Mouse (Mus musculus) stomach, embryonic 16.5 days (tissue): ENCODE data around the gene Trim8. TPM values are rescaled to one million over a fixed set of nuclear protein-coding genes. Genes with fewer than 3 reads are reported as not detected.

Experiments used
- ATAC-seq: fragments of 200-750 bp; cut with Nextera tagmentation; 2 replicates; pipeline ENCODE4 v1.8.0; 2017; ENCODE audit warnings: moderate number of reproducible peaks, moderate TSS enrichment; ENCODE audit not compliant: insufficient read depth, low FRiP score
- H3K27ac ChIP-seq: fragments of 300-500 bp; sonication (generic); 2 replicates; pipeline ENCODE4 v1.5.1; 2014; ENCODE audit warnings: low read length
- H3K27me3 ChIP-seq: fragments of 300-500 bp; sonication (generic); 2 replicates; pipeline ENCODE4 v1.6.1; 2014; ENCODE audit warnings: low read length, control low read depth, mixed read lengths; ENCODE audit not compliant: control insufficient read depth, insufficient read depth
- H3K36me3 ChIP-seq: fragments of 300-500 bp; sonication (generic); 2 replicates; pipeline ENCODE4 v1.6.1; 2014; ENCODE audit warnings: low read length; ENCODE audit not compliant: control insufficient read depth, insufficient read depth
- H3K4me1 ChIP-seq: fragments of 300-500 bp; sonication (generic); 2 replicates; pipeline ENCODE4 v1.6.1; 2014; ENCODE audit warnings: low read length, control low read depth, mixed read lengths; ENCODE audit not compliant: control insufficient read depth, insufficient read depth
- H3K4me2 ChIP-seq: fragments of 300-500 bp; sonication (generic); 2 replicates; pipeline ENCODE4 v1.6.1; 2014; ENCODE audit warnings: low read depth, low read length, mixed read lengths
- H3K4me3 ChIP-seq: fragments of 300-500 bp; sonication (generic); replicated peaks from 2 replicates; pipeline ENCODE4 v1.5.1; 2014; ENCODE audit warnings: mild to moderate bottlenecking, low read length
- H3K9ac ChIP-seq: fragments of 300-500 bp; sonication (generic); 2 replicates; pipeline ENCODE4 v1.6.1; 2014; ENCODE audit warnings: low read length
- H3K9me3 ChIP-seq: fragments of 300-500 bp; sonication (generic); replicated peaks from 2 replicates; pipeline ENCODE4 v1.6.1; 2016; ENCODE audit warnings: low read length, control low read depth; ENCODE audit not compliant: control insufficient read depth
- WGBS: fragments of 180-500 bp; shearing (Covaris S2); extraction: QIAGEN DNeasy Blood & Tissue Kit; methylation state at CpG from one replicate; pipeline ENCODE4 v1.1.7; 2014; 5-methylcytosine and 5-hydroxymethylcytosine counted together
- polyA plus RNA-seq: library from polyadenylated mRNA; unstranded; fragments of >200 nt; fragmentation: Nextera tagmentation; extraction: Ambion mirVana; gene quantifications from 2 replicates; pipeline ENCODE4 v1.2.1, GENCODE M21; 2015

Trim8 gene
- polyA plus RNA-seq, 1 experiment from 2014 or later = 16.2 TPM

GRCm38 (mm10) chr19:46562581-46563515 lies 61.3 kb downstream of the Trim8 start:
- Histone ChIP-seq H3K36me3 (no peaks in the 10 kb centered on the region), H3K4me1 (peaks cover 3% of the 10 kb centered on the region; the same call in 1 of the 2 replicates), H3K9ac (no peak overlapping the region), H3K9me3 (no peaks in the 10 kb centered on the region), H3K27ac (no peak overlapping the region), H3K4me2 (no peak overlapping the region), H3K4me3 (no peak overlapping the region), H3K27me3 (no peaks in the 10 kb centered on the region)
- WGBS = 83% methylated on average over 14 of the region's 14 CpGs
- ATAC-seq = no peak

- Histone ChIP-seq H3K9ac (no peak overlapping the region), H3K27ac (no peak overlapping the region), H3K4me2 (no peak overlapping the region), H3K4me1 (peaks cover 3% of the 10 kb centered on the region; the same call in 1 of the 2 replicates), H3K27me3 (no peaks in the 10 kb centered on the region), H3K36me3 (no peaks in the 10 kb centered on the region), H3K9me3 (no peaks in the 10 kb centered on the region), H3K4me3 (no peak overlapping the region)
- no peak for ATAC-seq
- WGBS = 74% methylated on average over 4 of the region's 4 CpGs
These were observed 62.1 kb downstream of the Trim8 start for GRCm38 (mm10) chr19:46563603-46564002.

DNA sequence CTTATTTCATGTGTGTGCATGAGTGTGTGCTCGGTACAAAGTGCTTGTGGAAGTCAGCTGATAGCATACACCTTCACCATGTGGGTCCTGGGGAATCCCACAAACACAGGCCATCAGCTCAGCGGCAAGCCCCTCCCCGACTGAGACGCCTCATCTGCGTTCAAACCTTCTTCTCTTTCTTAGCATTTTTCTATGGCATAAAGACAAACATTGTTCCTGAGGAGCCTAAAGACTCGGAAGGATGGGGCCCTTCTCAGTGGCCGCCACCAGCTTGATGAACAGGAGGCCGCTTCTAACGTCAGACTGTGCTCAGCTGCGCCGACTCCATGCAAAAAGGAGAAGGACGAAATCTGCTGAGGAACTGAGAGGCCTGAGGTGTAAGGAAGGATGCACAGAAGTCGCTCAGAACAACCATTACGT lies 62.6 kb downstream of the Trim8 start:
- no peak for ATAC-seq
- Histone ChIP-seq H3K27ac (no peak overlapping the region), H3K4me2 (no peak overlapping the region), H3K27me3 (no peaks in the 10 kb centered on the region), H3K9me3 (no peaks in the 10 kb centered on the region), H3K4me3 (no peak overlapping the region), H3K36me3 (no peaks in the 10 kb centered on the region), H3K9ac (no peak overlapping the region), H3K4me1 (peaks cover 3% of the 10 kb centered on the region; the same call in 1 of the 2 replicates)
- WGBS = 63% methylated on average over 14 of the region's 14 CpGs

Other genes starting within 250 kb of the Trim8 start
- 10.2 and 10.4 TPM in 2 replicates for gene Nfkb2, start 197.4 kb upstream of the Trim8 start, polyA plus RNA-seq
- 22.1 and 23.0 TPM in 2 replicates for gene Psd, start 174.5 kb upstream of the Trim8 start, polyA plus RNA-seq
- 14.1 and 16.0 TPM in 2 replicates for gene Fbxl15, start 173.5 kb upstream of the Trim8 start, polyA plus RNA-seq
- gene Cuedc2, start 163.0 kb upstream of the Trim8 start, polyA plus RNA-seq = 131 and 133 TPM in 2 replicates
- gene Mfsd13a, start 160.6 kb upstream of the Trim8 start, polyA plus RNA-seq = 13.8 and 16.8 TPM in 2 replicates
- gene 2310034G01Rik, start 151.4 kb upstream of the Trim8 start, polyA plus RNA-seq = 1.7 and 1.8 TPM in 2 replicates
- gene Actr1a, start 106.0 kb upstream of the Trim8 start, polyA plus RNA-seq = 135 and 146 TPM in 2 replicates
- 26.4 and 27.4 TPM in 2 replicates for gene Sufu, start 104.8 kb upstream of the Trim8 start, polyA plus RNA-seq
- 98.1 and 105 TPM in 2 replicates for gene Arl3, start 71.5 kb downstream of the Trim8 start, polyA plus RNA-seq
- 16.6 and 19.3 TPM in 2 replicates for gene Sfxn2, start 71.7 kb downstream of the Trim8 start, polyA plus RNA-seq
- 37.1 and 38.0 TPM in 2 replicates for gene Wbp1l, start 97.4 kb downstream of the Trim8 start, polyA plus RNA-seq
- 0.09 TPM in 1 of 2 replicates, not detected in the other for gene Cyp17a1, start 171.5 kb downstream of the Trim8 start, polyA plus RNA-seq
- 14.1 and 15.3 TPM in 2 replicates for gene Borcs7, start 188.2 kb downstream of the Trim8 start, polyA plus RNA-seq
- 26.6 and 28.1 TPM in 2 replicates for gene As3mt, start 205.8 kb downstream of the Trim8 start, polyA plus RNA-seq